Mouse (Mus musculus): ENCODE data around the gene Fndc3b.

Gene Fndc3b

DNA sequence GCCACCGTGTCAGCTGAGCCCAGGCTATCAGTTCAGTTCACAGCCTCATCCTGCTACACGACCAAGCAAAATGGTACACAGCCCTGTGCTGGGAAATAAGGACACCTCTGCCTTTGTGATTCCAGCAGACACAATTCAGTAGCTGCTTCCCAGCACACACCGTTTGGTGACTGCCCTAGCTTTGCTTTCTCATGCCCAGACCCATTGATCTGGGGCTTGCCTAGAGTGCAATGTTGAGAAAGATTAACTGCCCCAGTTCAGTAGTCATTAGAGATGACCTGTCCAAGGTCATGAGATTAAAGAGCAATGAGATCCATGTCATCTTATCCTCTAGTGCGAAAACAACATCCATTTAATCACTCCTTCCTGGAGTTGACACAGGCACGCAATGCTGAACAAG, 47.9 kb downstream of the Fndc3b start:
- DNase-seq = no peak

- DNase-seq = no peak
Measured at GRCm38 (mm10) chr3:27658198-27658763, 52.8 kb downstream of the Fndc3b start.

DNA sequence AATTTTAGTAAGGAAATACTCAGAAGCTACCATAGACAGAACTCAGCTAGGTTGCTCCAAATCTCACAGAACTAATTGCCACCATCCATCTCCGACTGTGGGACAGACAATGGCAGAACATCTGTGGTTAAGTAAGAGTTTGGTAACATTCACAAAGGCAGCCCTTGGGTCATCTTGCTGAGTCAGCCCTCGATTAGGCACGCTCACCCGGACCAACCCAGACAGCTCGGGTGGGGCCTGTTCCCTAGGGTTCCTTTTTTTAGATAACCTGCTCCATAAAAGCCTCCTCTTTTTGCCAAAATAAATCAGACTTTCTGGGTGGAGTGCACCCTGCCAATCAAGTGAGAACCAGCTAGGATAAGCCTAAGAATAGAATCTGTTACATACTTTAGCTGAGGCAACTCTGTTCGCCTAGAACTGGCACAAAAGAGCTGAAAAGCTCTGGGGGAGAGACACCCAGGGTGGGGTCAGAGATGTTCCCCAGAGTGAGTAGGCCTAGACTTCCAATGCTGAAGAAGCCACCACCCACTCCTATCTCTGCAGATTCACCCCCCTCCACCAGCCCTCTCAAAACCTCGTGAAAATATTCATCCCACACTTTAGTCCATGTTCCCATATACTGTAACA, 54.2 kb downstream of the Fndc3b start:
- peak; percentile 47 for DNase-seq

DNA sequence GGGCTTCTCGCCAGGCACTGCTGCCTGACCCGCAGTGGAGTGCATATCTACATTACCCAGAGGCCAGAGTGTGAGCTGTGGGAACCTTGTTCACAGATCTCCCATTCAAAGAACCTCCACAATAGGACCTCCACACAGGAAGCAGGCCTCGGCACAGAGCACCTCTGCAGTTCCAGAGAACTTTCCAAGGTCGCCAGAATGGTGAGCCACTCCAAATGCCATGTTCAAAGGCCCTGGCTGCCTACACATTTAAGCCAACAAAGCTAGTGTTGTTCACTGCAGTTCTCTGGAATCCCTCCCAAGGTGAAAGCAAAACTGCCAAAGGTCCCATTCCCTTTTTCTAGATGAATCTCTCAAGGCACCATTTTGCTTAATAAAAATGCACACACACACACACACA, 55.4 kb downstream of the Fndc3b start:
- no peak for DNase-seq

GRCm38 (mm10) chr3:27655042-27655441, 56.1 kb downstream of the Fndc3b start:
- DNase-seq = no peak

GRCm38 (mm10) chr3:27652451-27653011, 58.6 kb downstream of the Fndc3b start:
- DNase-seq = no peak

- no peak for DNase-seq
Measured at GRCm38 (mm10) chr3:27651731-27652130, 59.4 kb downstream of the Fndc3b start.

GRCm38 (mm10) chr3:27650083-27650482, 61.0 kb downstream of the Fndc3b start:
- no peak for DNase-seq

DNA sequence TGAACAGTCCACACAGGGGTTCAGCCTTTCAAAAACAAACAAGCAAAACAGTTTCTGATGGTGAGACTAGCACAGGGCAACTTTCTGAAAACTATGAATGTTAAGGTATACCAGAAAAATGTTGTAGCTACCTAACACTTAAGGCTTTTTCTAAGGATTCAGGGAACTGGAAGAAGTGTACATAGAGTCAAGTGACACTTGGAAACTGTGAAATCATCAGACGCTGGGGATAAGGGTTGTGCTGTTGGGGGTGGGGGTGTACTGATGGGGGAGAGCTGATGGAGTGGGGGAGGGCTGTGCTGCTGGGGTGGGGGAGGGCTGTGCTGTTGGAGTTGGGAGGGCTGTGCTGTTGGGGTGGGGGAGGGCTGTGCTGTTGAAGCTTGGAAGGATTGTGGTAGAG, 61.8 kb downstream of the Fndc3b start:
- no peak for DNase-seq

DNA sequence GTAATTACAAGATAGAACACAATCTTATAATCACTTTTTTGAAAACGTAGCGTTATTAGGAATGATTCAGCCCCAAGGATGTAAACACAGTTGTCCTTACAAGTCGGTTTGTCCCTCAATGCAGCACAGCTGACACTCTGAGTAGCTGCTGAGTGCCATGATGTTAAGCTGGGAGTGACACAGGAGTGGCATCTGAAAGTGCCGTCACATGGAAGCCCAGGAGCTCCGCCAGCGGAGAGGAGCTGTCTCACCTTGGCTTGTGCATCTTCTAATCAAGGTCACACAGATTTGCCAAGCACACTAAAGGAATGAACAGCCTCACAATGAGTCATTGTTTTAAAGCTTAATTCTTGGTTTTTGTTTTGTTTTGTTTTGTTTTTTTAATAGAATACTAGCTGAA, 68.7 kb downstream of the Fndc3b start:
- no peak for DNase-seq

DNA sequence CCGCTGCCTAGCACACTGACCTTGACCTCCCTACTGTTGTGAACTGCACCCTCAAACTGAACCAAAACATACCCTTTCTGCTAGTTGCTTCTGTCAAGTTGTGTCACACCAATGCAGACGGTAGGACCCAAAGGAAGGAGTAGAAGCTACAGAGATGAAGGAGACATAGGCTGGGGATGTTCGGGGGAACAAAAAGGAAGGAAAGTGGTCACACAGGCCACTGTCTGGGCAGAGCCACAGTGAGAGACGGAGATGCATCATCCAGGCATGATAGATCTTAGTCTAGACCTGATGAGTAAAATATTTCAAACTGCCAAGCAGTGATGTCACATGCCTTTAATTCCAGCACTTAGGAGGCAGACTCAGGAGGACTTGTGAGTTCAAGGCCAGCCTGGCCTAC, 71.4 kb downstream of the Fndc3b start:
- DNase-seq = no peak

- DNase-seq = no peak
Measured at GRCm38 (mm10) chr3:27637046-27637661, 74.0 kb downstream of the Fndc3b start.

DNA sequence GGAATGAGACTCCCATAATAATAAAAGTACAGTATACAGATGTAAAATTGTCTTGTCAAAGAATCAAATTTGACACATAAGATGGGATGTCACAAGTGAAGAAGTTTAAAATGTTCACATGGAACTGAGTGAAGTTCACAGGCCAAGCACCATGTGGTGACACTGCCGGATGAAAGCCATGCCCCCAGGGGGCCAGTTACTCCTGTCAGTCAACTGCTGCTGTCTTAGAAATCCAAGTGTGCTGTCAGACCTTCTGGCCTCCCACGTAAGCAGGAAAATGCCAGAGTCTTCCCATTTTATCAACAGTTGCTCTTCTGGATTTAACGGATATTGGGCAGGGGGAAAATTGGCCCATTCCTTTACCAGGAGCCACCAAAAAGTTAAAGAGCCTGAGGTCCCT, 75.3 kb downstream of the Fndc3b start:
- DNase-seq = no peak

DNA sequence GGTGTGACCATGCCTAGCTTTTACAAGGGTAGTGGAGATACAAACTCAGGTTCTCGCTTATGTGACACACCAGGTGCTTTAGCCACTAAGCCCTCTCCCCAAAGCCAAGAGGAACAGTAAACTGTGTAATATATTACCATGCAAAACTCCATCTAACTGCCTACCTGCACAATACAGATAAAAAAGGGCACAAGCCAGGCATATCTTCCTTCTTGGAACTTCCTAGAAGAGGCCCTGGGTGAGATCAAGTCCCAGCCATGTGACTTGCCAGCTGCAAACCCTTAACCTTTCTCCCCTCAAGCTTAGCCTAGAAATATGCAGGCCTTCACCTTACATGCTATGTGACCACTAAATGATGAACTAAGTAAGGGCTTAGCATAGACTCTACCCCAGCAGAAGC, 78.2 kb downstream of the Fndc3b start:
- no peak for DNase-seq

DNA sequence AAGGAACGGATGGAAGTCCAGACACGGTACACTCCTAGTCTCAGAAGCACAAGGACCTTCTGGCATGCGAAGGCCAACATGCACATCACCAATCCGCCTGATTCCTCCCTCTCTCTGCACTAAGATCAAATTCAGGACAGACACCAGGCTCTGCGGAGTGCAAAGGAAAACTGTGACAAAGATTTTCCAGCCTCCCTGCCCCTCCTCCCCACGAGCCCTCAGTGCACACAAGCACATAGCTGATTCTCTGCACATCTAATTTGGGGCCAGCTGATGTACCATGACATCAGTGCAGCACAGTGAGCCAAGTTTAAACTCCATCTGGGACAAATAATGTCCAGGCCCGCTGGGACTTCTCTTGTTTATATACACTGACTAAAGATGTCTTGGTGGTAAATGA, 80.0 kb downstream of the Fndc3b start:
- DNase-seq = peak; percentile 62

- DNase-seq = no peak
Measured at GRCm38 (mm10) chr3:27629716-27630115, 81.4 kb downstream of the Fndc3b start.

DNA sequence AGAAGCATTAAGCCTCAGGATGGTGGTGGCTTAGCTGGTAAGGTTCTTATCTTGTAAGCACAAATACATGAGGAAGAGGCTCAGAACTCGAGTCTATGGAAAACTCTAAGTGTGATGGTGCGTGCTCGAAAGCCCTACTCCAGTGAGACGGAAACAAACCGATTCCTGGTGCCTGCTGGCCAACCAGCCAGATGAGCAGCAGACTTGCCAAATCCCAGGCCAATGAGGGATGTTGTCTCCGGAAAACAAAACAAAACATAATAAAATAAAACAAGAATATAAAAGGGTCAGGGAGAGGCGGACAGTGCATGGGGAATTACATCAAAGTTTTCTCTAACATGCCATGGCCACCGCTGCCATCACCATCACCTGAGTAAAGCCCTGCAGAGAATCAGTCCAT, 84.8 kb downstream of the Fndc3b start:
- no peak for DNase-seq

DNA sequence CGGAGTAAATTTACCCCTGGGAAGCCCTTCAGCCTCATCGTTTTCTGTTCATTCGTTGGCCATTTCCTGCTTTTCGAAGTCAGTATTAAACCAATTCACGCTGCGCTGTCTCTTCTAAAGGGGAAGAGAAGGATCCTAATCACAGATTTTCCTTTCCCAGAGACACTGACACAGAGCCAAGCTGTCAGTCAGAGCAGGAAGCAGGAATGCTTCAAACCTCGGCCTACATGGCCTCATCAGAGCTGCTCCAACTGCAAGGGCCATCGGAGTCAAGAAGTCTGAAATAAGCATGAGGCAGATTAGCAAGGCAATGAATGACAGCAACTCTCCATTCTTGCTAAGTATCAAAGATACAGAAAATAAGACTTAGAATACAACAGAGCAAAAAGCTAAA, 85.5 kb downstream of the Fndc3b start:
- no peak for DNase-seq

DNA sequence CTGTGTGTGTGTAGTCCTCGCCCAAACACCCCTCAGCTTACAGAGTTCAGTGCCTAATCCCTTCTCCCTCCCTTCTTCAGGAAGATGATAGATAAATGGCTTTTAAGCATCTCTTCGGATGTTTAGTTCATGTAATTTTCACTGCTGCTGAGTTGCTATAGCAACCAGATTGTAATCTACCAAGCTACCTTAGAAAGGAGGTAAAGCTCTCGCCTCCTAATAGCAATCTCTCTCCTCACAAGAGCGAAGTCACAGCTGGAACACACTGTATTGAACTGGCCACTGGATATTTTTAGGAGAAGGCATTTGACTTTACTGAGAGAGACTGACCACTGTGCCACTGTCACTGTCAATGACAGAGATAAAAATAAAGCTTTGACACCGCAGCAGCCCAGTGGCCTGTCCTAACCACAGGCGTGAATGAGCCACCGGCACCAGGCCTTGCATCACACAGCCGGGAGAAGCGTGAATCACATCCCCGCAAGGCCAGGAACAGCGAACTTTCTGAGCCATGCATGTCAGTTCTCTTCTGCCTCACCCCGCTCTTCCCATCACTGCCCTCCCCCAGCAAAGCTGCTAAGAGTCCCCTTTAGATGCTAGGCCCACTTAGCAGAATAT, 86.0 kb downstream of the Fndc3b start:
- no peak for DNase-seq

- no peak for DNase-seq
Measured at GRCm38 (mm10) chr3:27622451-27622850, 88.7 kb downstream of the Fndc3b start.

DNA sequence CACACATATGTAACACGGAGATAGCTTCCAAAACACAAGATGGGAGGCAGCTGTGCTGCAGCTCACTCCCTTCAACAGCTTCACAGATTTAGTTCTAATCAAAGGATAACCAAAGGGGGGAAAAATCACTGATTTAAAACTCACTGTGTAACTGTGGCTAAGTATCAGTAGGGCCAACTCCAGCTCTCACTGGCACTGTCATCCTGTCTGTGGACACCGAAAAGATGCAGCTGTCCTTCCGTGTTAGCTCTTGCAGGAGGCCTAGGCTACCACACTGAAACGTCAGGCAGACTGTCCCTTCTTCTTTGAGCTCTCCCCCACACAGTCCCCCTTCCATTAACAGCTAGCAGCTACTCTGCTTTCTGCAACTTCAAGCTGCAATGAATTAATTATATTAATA, 89.9 kb downstream of the Fndc3b start:
- DNase-seq = no peak

GRCm38 (mm10) chr3:27617733-27618132, 93.4 kb downstream of the Fndc3b start:
- DNase-seq = no peak

DNA sequence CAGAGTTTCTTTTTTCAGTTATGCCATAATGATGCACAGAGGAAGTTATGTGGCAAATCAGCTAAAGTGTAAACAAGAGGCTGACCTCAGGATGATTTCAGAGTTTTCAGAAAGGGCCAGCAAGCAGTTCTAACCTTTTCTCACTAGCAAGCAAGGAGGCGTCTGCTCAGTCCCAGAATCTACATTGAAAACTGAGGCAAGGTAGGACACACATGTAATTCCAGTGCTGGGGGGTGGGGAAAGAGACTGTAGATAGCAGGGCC, 93.9 kb downstream of the Fndc3b start:
- DNase-seq = no peak
